Mouse (Mus musculus) 3T3-L1 (cell line): ENCODE data around the gene Tub.
A peak's percentile ranks its signal among the peaks of the same experiment; 100 is the strongest.

ENCODE experiments used
- DNase-seq: peaks from one replicate; pipeline ENCODE4 v3.0.0-alpha.2; 2015; ENCODE audit warnings: low read depth, low spot score

Tub gene

DNA sequence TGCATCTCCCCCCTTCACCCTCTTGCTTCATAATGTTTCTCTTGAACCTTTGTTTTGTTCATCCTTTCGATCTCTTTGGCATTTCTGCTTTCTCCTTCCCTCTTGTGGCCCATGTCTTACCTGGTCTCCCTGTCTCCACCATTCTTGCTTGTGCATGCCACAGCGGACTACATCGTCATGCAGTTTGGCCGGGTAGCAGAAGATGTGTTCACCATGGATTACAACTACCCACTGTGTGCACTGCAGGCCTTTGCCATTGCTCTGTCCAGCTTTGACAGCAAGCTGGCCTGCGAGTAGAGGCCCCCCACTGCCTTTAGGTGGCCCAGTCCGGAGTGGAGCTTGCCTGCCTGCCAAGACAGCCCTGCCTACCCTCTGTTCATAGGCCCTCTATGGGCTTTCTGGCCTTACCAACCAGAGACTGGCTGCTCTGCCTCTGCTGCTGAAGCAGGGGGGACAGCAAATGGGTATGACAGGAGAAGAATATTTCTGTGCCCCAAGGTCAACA, 79.9 kb downstream of the Tub start:
- DNase-seq, result no peak

DNA sequence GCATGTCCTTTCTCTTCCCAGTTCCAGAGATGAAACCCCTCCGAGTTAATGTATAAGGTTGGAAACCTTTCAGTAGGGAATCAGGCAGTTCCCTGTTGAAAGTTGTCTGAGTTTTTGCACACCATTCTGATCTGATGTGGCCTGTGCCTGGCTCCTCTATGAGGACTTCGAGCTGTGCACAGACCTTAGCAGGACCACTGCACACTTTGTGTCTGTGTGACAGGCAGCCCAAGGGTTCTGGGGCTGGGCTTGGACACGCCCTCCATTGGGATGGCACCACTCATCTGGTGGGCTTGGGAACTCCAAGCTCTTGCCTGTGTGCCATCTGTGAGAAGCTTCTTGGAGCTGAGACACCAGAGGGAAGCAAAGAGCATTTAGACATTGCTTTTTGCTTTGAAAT, 81.2 kb downstream of the Tub start:
- DNase-seq, result no peak

DNA sequence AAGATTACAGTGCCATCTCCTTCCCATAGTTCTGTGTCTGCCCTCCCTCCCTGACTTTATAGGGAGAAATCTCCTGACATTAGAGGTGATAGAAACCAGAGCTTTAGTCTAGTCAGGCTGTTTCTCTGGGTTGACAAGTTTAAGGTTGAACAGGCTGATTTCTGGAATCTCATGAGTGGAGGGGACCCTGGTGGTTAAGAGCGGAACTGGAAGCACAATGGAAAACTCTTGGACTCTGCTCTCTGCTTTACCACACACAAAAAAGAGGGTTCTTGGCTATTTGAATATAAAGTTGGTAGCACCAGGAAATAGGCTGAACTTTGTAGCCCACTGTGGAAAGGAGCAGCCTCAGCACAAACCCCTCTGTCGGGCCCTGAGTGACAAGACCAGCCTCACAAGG, 81.9 kb downstream of the Tub start:
- no peak for DNase-seq

DNA sequence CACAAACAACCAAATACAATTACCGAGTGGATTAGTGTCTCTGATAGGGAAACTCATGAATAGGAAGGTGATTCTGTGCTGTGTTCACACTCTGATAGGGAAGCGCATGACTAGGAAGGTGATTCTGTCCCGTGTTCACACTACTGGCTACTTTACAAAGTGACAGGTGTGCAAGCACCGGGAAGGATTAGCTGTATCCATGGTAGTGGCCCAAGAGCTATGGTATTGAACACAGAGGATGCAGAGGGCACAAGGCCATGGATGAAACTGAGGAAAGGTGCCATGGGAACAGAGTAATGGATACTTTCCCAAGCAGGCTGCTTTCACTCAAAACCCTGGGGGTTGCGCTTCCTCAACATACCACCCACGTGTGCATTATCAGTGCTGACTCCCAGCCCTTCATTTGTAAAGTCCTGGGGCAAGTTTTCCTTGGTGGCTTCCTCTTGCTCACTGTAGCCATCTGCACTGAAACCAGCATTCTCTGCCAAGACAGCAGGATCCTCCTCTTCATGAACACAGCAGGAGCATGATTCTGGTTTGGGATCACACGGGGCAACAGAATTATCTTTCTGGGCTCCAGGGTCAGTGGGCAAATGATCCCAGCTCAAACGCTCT, 88.1 kb downstream of the Tub start:
- DNase-seq, result no peak

- no peak for DNase-seq
Observed at GRCm38 (mm10) chr7:109038987-109039386, 88.8 kb downstream of the Tub start.

DNA sequence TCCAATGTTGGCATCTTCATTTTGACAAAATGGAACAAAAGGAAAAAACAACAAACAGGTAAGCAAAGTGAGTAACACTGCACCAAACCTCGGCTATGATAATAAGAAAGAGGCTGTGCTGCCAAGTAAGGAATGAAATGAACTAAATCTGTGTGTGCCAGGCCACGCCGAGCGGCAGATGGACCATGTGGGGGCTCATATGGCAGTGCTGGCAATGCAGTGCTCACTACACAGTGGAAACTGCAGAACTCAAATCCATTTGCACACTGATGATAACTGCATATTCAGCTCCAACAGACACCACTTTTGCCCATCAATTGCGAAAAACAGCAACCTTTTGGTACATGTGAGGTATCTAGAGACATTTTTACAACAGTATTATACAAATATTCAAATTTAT, 89.3 kb downstream of the Tub start:
- DNase-seq, result no peak

- no peak for DNase-seq
Observed at GRCm38 (mm10) chr7:109045876-109046275, 95.7 kb downstream of the Tub start.

- DNase-seq, result no peak
Observed at GRCm38 (mm10) chr7:109050831-109051230, 100.7 kb downstream of the Tub start.

- DNase-seq, result no peak
Observed at GRCm38 (mm10) chr7:109059536-109059935, 109.4 kb downstream of the Tub start.

- DNase-seq, result no peak
Observed at GRCm38 (mm10) chr7:109069641-109070040, 119.5 kb downstream of the Tub start.

GRCm38 (mm10) chr7:109072326-109072725, 122.2 kb downstream of the Tub start:
- peak; percentile 12 for DNase-seq

DNA sequence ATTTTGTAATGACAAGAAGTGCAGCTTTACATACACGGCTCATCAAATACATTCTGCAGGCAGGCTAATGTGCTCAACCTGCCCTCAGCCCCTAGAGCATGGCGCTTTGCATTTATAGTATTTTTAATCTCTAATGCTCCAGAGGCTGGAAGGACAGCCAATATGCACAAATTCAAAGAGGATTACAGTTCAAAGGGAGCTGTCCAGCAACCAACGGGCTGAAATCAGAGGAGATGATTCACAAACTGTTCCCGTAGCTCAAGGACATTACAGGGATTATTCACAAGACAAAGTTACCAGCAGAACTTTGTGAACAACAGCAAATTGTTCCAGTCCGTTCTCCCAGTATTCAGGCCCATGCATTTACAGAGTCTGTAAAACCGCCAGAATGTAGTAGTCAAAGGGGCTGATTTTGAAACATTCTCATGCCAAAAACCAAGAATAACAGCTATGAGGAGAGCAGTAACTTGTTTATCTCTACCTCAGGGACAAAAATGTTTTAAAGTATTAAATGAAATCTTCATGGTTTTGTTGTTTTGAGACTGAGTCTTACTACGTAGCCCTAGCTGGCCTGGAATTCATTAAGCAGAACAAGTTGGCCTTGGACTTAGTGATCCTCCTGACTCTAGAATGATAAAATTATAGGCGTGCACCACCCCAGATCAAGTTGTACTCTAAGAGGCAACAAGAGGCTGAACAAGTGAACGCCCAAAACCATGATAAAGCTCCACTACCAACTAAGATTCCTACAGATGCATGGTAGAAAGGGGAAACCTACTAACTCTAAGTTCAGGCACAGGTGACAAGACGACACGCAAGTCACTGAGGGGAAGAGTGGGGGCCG, 132.4 kb downstream of the Tub start:
- DNase-seq, result peak; percentile 29

DNA sequence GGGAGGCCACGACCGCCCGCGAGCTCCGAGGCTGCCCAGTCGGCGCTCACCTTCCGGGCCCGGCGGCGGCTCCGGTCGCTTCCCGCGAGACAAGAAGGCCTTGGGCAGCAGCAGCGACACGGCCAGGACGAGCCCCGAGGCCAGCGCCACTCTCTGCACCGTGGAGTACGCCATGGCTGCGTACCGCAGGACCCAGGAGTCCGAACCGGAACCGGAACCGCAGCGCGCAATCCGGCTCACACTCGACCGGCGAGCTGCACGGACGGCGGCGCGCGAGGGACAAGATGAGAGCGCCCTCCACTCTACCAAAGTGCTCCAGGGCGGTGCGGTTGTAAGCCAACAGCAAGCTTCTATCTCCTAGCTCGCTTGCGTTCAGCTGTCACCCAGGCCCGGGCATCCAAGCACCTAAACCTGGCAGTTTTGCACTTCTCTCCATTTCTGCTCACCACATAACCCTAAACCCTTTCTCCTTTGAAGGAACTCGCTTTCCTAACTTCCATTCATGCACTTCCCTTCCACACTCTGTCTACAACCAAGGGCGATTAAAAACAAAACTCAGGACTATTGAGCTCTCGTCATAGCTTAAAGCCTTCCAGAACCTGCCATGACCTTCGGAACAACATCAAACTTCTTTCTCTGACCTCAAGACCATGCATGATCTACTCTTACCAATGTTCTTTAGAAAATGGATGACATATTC, 133.1 kb downstream of the Tub start, which contains the start of gene Ric3:
Ric3 (minus strand) TSS at position 219 of the 700 bp plus-strand sequence.
- DNase-seq, result no peak

DNA sequence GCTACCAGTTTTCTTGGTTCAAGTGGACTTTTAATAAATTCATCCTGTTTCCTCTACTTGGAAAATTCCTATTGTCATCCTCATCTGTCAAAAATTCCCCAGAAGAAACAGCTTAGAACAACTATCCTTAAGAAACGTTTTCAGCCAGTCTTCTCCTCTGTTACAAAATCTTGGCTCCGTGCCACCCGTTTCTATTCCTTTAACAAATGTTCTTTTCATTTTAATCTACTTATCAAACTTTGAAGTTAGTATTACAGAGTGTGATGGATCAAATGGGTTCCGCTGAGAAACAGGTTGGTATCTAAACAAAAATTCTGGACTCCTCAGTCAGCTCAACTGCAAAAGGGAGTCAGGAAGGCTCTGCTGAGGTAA, 133.7 kb downstream of the Tub start:
- no peak for DNase-seq
